Mouse (Mus musculus) megakaryocyte, embryonic 14.5 days (primary cell): ENCODE results near the gene Fsip1.

ENCODE experiments used
- FLI1 ChIP-seq: IDR thresholded peaks from 2 replicates; pipeline ENCODE4 v1.6.1; 2012; ENCODE audit warnings: low read length, inconsistent platforms, mixed read lengths
- GATA1 ChIP-seq: IDR thresholded peaks from 3 replicates; pipeline ENCODE4 v1.6.1; 2012; ENCODE audit warnings: mixed read lengths, low read length, inconsistent platforms, borderline replicate concordance

GRCm38 (mm10) chr2:118137071-118137470 lies 119.7 kb downstream of the Fsip1 start:
- TF ChIP-seq GATA1 (no peak), FLI1 (no peak)
